Mouse (Mus musculus) frontal cortex, postnatal 25 days (tissue): Measurements from ENCODE around the gene Ttll8.

Experiments used
- DNase-seq, 2 experiments: peaks; one replicate each; pipeline ENCODE4 v3.0.0; 2022; ENCODE audit warnings: low spot score in 2 of 2

Ttll8 gene

DNA sequence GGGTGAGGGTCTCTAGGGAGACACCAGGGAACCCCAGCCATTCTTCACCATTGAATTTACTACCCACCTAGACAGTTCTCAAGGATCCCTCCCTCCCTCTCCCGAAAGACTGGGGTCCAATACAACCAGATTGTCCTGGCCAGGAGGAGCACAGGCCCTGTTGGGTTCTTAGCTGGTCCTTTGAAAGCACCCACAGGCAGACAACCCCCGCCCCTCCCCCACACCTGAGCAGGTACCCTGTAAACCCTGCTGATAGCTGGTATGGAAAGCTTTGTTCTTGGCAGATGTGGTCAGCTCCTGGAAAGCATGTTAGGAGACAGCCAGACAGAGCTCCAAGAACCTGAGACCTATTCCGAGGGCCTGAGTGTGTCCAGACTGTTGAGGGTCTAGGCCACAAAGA, 93.4 kb downstream of the Ttll8 start:
- no peak for DNase-seq

- DNase-seq = no peak
These were observed 94.8 kb downstream of the Ttll8 start for GRCm38 (mm10) chr15:88859206-88859970.

- DNase-seq = no peak
These were observed 95.5 kb downstream of the Ttll8 start for GRCm38 (mm10) chr15:88858707-88859106.

DNA sequence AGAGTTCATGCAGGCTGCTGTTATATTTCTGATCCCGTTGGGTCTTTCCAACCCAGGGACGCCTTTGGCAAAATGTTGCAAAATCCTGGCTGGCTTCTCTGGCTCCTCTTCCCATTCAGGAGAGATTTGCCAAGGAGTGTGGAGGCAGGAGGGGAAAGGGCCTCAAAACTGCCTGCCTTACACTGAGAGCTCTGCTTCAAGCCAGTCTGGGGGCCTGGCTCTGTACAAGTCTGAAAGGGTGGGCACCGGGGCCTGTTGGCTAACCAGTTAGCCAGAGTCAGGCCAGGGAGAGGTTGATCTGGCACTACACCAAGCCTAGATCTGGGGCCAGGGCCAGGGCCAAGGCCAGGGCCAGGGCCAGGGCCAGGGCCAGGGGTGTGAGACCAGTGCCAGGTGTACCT, 96.1 kb downstream of the Ttll8 start:
- DNase-seq = no peak

- no peak for DNase-seq
These were observed 96.9 kb downstream of the Ttll8 start for GRCm38 (mm10) chr15:88857361-88857760.

DNA sequence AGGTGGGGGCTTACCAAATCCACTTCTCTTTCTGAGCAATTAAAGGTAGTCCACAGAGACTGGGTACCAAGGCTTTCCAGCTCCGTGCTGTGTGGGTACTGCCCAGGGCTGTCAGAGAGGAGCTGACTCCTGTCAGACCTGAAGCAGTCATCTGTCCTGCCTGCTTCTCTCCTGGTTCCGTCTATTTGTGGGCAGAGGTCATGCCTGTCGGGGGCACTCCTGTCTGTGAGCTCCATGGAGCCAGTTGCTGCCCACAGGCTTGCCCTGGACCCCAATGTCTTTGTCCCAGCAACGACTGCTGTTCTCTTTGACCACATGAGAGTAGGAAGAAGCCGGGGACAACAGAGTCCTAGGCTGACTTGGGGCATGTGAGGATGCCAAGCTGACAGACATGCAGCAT, 97.6 kb downstream of the Ttll8 start:
- no peak for DNase-seq

DNA sequence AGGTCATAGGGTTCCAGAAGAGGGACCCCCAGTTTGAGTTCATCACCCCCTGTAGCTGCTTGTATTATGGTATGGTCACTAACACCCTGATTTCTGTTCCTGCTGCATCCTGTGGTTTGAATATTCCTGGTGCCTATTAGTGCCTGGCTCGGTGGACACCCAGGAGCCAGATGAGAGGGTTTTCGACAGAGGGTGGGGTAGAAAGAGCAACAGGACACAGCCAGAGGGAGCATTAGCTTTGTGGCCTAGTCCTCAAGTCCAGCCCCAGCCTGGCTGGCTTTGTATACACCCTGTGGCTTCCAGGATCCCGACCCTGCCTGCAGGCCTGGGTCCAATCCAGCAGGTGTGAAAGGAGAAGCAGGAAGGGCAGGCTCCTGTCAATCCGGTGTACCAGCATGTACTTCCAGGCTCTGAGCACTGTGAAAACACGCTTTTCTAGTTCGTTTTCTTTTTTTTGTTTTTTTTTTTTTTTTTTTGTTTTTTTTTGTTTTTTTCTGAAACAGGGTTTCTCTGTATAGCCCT, 98.3 kb downstream of the Ttll8 start:
- DNase-seq = no peak

GRCm38 (mm10) chr15:88854969-88855830, 99.0 kb downstream of the Ttll8 start:
- no peak for DNase-seq

- DNase-seq = no peak
These were observed 99.9 kb downstream of the Ttll8 start for GRCm38 (mm10) chr15:88854119-88854968.

GRCm38 (mm10) chr15:88853106-88853505, 101.1 kb downstream of the Ttll8 start:
- DNase-seq = no peak

GRCm38 (mm10) chr15:88851507-88852149, 102.6 kb downstream of the Ttll8 start:
- DNase-seq = no peak

DNA sequence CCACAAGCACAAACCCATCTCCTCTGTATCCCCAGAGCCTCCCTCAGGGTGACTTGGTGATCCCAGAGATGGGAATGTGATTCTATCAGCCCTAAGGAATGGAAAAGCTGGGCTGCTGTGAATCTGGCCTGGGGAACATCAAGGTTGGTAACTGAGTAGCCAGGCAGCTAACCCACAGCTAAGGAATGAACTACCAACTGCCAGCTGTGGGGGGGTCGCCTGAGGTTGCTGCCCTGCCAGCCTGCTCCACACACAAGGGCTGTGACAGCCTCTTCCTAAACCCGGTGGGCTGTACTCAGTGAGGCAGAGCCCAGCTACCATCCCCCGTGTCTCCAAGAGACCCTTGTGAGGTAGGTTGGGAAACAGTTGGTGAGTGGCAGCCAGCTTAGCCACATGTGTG, 103.1 kb downstream of the Ttll8 start:
- no peak for DNase-seq

DNA sequence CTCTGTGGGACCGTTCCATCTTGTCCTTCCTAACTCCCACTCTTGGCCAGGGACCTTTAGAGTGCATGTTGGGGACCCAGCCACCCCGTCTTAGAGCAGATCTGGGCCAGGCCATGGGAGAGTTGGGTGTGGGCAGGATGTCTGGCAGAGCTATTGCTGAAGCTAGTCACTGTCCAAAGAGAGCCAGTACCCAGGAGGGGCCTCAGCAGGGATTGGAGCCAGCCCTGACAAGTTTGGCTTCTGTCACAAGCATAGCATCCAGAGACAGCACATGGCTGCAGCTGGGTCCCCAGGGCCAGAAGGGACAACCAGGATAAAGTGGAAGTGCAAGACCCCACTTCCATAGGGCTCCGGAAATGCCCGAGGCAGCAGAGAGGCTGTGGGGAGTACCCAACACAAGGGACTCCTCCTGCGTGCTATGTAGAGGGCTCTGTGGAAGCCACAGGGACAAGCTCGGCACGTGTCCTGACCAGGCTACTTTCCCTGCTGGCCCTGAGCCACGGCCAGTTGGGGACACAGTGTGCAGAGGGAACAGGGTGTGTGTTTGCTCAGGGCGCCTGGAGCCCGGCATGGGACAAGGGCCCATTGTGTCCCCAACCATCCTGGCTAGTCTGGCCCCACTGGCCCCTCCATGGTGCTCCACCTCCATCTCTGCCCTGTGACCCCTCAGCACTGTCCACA, 103.9 kb downstream of the Ttll8 start:
- DNase-seq = peak; percentile 56 to 68

- DNase-seq = no peak
These were observed 104.6 kb downstream of the Ttll8 start for GRCm38 (mm10) chr15:88849621-88850020.

DNA sequence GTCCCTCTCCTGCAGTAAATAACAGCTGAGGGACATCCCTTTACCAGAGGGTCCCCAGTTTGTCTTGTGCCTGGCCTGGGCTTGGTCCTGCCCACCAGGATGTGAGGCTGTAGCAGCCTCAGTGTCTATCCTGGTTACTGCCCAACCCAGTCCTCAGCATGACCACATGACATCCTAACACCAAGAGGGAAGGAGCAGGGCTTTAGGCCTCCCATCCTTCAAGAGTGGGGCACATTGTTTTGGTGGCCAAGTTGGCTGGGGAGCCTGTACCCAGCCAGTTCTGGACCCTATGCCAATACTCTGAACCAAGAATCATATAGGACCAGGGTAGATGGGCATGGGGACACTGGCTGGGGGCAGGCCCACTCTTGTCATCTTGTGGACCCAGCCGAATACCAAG, 105.6 kb downstream of the Ttll8 start:
- DNase-seq = no peak

DNA sequence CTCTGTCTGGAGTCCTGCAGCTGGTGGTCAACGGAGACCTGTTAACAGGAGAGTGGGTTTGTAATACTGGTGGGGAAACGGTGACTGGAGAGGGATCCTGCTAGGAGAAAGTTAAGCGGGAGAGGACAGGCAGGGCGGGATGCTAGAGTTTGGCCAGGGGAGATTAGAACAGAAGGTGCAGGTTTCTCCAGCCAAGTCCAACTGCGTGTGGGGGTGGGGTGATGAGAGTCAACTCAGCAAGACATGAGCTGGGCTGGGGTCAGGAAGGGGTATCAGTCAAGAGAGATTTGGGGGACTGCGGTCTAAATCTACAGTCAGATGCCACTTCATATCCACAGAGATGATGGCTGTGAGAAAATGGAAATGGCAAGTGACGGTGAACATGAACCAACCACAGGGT, 109.3 kb downstream of the Ttll8 start:
- DNase-seq = no peak

GRCm38 (mm10) chr15:88843486-88844097, 110.6 kb downstream of the Ttll8 start:
- DNase-seq = peak in 1 of 2 experiments; percentile 27

- no peak for DNase-seq
These were observed 111.9 kb downstream of the Ttll8 start for GRCm38 (mm10) chr15:88842300-88842673.

DNA sequence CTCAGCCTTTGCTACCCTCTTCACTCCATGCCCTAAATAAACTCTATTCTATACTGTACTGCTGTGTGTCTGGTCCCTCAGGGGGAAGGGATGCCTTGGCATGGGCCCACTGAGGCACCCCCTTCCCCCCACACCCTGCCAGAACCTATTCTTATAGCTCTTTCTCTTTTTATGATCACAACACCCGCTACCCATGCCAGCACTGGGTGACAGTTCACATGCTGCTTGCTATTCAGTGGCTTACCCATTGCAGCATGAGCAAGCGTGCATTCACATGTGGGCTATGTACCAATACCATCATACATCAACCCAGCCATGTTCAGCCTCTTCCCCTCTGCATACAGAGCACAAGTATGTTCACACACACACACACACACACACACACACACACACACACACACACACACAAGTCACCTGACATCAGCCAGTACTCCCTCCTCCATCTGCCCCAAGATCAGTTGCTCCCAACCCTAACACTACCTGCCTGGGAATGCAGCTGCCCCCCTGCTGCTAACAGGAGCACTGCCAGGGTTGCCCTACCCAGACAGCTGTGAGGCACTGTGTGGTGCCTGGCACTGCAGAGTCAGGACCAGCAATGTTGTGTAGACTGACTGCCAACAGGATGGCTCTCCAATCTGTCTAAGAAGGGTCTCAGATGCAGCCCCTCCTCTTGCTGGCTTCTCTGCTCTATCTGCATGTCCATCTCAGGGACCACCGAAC, 112.5 kb downstream of the Ttll8 start:
- DNase-seq = no peak

DNA sequence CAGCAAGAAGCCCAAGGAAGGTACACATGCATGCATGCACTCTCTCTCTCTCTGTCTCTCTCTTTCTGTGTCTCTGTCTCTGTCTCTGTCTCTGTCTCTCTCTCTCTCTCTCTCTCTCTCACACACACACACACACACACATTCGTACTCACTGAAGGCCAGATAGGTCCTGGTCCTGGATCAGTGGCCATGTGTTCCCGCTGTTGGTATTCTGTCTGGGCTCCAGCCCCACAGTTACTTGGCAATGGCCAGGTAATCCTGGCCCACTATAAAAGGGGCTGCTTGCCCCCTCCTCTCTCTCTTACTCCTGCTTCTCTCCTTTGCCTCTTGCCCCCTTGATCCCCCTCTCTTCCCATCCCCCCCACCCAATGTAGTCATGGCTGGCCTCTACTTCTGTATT, 113.1 kb downstream of the Ttll8 start:
- no peak for DNase-seq
